Mouse (Mus musculus): ENCODE data around the gene Numb.

The Numb gene

DNA sequence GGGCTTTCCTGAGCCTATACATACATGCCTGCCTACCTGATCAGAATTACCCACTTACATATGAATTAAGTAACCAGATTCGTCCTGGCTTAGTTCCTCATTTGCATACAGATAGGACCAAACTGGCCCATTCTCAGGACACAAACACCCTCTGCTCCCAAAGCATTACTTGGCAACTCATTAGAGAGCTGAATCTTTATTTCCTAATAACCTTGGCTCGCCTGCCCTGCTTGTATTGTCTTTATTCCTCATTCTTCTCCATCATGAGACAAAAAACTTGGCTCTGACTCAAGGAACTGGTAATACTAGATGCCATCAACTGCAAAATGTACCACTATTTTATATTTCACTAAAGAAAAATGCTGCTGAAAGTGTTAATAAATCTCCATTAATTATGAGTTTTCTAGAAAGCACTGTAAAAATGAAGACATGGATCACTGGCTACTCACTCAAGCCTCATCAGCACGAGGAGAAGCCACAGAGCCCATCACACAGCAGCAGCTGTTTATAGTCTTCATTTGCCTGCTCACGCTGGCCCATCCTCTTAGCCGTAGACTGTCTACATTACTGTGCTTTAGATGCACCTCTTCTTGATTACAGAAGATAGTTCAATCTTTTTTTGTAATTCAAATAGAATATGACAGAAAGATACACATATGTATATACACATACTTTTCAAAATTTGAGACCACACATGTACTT is 69.1 kb downstream of the Numb start:
- no peak for DNase-seq (ENCODE audit: low read depth, low spot score)

DNA sequence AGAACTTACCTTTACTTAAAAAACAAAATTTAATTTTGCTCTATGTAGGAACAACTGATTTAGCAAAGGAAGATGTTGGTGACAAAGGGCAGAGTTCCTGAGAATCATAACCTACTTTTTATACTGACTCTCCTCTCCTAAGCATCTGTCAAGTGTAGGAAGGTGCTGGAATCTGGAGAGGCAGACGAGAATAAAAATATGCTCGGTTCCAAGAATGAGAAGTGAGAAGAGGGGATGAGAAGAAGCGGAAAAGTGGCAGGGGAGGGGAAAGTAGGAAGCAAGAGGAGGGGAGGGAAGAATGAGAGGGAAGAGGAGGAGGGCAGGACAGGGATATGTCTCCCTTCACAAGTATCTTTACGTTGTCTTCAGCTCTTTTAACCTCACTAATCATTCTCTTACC is 71.4 kb downstream of the Numb start:
- no peak for DNase-seq (ENCODE audit: low read depth, low spot score)

DNA sequence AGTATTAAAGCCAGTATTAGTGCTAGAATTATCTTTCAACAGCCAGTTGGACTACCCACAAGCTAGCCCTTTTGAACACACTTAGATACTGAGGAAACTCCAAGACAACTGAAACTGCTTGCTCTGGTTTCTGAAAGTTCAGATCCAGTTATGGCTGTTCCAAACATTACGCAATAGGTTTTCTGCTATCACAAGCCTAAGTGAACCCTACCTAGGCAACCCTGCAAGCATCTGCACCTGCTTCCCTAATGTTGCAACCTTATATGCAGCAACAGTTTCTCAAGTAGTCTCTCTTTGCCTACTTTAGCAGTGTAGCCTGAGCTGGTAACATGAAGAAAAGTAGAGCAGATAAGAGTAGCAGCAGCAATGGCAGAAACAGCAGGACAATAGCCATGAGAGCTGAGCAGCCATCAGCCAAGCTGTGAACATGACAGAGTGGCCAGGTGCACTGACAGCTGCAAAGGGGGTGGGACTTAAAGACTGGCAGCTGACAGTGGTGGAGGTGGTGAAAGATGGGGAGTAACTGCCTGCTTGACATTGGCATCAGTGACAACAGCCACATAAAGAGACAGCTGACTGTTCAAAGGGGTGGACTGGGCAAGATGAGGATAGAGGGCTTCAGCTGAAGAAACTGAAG is 73.0 kb downstream of the Numb start:
- DNase-seq (ENCODE audit: low read depth, low spot score) = peak; percentile 60

DNA sequence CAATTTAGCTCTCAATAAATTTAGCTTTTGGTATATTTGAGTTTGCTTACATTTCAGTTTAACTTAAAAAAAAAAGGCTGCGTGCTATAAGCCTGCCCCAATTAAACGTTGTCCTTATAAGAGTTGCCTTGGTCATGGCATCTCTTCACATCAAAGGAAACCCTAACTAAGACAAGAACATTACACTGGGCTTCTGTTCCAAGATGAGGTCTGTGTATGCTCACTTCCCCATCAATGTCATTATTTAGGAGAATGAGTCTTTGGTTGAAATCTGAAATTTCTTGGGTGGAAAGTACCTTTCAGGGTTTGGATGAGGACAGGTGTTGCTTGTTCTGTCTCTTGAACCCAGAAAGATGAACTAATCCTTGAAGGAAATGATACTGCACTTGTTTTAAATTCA is 73.9 kb downstream of the Numb start:
- DNase-seq (ENCODE audit: low read depth, low spot score) = no peak

DNA sequence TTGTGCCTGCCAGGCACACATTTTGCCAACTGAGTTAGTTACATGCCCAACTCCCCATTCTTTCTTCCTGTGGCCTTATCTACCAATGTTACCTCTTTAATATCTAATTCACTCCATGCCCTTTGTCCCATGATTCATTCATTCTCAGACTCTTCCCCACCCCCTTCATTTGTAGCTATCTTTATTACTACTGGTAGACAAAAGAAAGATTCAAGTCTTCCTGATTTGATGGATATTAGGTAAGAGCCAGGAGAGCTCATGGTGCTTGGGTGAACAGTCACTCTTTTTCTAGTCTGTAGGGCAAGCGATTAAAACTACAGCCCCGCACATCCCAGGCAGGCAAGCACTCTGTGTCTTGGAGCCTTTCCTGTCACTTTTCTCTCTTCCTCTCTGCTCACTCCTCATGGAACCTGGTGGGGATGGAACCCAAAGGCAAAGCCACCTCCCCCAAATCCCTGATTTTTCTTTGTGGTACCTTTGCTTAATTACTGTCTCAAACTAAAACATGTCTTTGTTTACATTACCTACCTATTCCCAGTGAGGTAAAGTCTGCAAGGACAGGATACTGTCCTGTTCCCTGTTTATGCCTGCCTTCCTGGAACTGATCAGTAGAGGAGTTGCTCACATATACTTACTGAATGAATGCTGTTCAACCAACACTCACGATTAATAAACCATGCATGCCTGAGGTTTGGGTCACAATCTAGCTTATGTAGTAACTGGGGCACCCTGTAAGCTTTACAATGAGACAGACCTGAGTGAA is 78.9 kb downstream of the Numb start:
- DNase-seq (ENCODE audit: low read depth, low spot score) = no peak

DNA sequence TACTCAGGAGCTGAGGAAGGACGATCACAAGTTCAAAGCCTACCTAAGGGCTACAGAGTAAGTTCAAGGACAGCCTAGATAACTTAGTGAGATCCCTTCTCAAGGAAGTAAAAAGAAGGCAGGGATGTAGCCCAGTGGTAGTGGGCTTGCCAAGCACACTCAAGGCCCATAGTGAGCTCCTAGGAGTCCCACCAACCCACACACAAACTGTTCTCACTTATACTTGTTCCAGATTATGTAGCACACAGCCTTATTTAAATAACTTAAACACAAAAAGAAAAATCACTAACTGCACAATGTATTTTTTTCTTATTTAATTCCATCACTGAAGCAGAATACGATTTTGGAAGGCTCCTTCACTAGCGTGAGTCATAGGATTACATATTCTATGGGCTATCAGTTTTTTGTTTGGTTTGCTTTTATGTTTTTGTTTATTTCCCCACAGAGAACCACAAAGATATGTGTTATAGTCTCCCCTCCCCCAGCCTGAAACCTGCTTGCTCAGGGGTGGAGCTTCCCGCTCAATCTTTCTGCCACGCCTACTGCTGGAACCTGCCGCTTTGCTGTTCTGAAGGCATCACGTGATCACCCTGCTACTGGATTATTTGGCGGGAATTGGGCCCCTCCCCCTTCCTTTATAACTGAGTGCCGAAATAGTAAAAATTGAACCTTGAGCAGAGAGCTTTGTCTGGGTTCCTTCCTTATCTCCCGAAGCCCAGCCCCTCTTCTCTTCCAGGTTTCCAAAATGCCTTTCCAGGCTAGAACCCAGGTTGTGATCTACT is 80.1 kb downstream of the Numb start:
- no peak for DNase-seq (ENCODE audit: low read depth, low spot score)

DNA sequence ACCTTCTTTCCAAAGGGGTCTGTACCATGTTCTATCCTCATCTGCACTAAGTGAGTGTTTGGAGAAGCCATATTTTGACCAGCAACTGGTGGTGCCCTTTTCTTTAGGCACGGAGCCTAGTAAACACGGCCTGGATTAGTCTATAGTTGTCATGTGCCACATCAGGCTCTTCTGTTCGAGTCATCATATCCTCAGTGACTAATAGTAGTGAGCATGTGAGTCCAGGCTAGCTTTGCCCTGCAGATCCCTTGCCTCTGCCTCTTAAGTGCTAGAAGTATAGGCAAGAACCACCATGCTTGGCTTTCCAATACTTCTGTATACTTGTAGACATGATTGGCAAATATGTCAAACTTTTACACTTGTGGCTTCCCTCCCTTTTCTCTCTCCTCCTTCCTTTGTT is 87.8 kb downstream of the Numb start:
- DNase-seq (ENCODE audit: low read depth, low spot score) = no peak

DNA sequence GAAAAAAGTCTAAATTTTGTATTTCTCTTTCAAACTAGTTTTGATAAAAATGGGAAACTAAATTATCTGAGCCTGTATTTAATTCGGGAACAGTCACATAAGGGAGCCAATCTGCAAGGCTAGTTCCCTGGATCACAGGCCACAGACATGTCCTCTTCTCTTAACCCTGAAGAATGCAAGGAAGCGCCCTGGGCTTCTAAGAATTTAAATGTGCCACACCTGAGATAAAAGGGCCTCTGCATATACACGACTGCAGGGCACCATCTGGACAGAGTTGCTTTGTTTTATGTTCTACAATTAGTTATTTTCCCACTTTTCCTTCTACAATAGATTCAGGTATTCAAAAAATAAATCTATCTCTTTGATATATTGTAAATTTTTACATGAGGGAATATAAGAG is 91.3 kb downstream of the Numb start:
- no peak for DNase-seq (ENCODE audit: low read depth, low spot score)

DNA sequence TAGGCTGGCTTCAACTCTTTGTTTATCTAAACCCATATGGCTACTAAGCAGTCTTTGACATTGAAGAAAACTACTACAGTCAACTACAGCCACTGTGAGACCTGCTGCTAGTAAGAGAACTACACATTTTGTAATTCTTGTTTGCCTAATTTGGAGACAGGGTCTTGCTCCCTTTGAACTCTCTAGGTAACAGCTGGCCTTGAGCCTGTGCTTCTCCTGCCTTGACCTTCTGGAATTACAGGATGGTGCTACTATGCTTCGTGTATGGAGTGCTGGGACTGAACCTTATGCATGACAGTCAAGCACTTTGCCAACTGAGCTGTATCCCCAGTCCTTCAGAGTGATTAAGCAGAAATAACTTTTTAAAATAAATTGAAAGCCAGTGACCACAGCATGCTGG is 105.1 kb downstream of the Numb start:
- DNase-seq (ENCODE audit: low read depth, low spot score) = no peak

DNA sequence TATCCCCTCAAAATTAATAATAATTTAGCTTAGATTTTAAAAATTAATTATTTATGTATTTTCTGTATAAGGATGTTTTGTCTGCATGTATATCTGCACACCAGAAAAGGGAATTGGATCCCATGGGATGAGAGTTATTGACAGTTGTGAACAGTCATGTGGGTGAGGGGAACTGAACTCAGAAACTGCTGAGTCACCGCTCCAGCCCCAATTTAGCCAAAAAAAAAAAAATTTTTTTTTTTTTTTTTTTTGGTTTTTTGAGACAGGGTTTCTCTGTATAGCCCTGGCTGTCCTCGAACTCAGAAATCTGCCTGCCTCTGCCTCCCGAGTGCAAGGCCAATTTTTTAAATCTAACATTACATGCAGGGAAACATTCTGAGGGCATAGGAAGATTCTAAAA is 109.8 kb downstream of the Numb start:
- DNase-seq (ENCODE audit: low read depth, low spot score) = no peak

DNA sequence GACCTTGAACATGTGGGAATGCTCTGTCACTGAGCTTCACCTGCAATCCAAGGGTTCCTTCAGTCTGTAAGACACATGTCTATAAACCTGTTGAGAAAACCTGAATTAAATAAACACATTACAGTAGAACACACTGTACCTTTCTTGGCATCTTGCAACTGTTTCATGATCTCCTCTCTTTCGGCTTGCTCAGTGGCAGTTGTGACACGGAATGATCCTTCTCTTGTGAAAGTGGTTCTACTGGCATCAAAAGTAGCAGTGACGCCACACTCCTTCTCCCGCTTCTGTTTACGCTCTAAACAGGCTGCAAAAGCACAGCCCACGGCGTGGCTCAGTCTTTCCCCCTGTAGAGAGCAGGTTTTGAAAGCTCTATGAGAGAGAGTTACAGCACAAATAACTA is 118.1 kb downstream of the Numb start:
- DNase-seq (ENCODE audit: low read depth, low spot score) = no peak

DNA sequence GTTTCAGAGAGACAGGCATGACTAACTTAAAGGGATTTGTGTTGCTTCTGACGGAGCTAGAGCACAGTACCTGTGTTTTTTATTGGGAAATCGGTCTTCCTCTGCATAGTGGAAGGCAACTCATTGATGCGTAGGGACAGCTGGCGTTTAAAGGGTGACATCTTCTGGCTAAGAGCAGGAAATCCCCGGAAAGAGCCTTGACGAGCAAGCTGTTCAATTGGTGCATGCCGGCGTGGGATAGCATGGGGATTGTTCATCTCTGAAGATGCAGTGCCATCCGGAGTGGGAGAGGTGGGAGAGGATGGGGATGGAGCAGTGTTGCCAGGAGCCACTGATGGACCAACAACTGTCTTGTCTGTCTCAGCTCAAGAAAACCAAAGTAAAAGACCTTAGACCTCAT is 120.8 kb downstream of the Numb start:
- no peak for DNase-seq (ENCODE audit: low read depth, low spot score)

DNA sequence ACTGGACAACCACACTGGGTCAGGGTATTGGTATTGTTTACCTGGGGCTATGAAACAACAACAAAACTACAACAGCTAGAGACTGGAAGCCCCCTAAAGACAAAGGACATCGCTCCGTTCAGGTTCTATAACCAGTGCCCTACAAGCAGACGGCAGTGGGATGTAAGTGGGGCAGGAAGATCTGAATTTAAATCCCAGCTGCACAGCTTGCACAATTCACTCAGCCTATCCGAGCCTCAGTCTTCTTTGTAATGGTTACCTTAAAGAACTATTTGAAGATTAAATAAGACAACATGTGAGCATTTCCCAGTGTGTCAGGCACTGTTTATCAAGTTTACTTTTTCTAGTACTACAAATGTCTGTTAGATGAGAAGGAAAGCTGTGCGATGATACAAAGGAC is 123.4 kb downstream of the Numb start:
- DNase-seq (ENCODE audit: low read depth, low spot score) = no peak

DNA sequence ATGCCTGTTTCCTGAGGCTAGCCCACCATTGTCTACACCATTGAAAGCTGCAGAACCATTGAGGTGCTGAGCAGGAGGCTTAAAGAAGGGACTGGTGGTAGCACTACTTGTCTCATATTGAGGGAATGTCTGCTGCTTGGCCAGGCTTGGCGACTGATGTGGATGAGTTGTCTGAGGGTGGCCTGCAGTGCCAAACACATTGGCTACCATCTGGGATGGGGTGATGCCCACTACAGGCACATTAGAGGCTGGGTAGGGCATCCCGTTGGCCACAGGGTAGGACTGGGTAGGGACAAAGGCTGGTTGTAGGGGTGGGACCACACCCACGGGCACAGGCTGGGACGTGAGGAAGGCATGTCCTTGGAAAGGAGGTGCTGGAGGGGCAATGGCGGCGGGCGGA is 126.1 kb downstream of the Numb start:
- no peak for DNase-seq (ENCODE audit: low read depth, low spot score)

DNA sequence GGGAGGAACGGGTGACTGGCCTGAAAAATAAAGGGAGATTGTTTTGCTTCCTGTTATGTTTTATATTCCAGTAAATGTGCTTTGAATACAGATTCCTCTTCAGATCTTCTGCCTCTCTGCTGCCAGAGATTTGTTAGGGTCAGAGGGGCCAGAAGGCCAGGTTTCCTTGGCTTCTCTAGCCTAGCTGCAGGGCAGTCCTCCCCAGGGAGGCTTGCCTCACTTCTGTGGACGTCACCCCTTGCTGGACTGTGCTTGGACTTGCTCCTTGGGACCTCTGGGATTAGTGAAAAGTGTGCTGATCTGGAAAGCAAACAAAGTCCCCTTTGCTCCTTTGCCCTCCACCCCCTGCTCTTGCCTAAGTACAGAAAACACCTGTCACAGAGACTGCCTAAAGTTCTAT is 126.7 kb downstream of the Numb start:
- peak; percentile 56 for DNase-seq (ENCODE audit: low read depth, low spot score)

DNA sequence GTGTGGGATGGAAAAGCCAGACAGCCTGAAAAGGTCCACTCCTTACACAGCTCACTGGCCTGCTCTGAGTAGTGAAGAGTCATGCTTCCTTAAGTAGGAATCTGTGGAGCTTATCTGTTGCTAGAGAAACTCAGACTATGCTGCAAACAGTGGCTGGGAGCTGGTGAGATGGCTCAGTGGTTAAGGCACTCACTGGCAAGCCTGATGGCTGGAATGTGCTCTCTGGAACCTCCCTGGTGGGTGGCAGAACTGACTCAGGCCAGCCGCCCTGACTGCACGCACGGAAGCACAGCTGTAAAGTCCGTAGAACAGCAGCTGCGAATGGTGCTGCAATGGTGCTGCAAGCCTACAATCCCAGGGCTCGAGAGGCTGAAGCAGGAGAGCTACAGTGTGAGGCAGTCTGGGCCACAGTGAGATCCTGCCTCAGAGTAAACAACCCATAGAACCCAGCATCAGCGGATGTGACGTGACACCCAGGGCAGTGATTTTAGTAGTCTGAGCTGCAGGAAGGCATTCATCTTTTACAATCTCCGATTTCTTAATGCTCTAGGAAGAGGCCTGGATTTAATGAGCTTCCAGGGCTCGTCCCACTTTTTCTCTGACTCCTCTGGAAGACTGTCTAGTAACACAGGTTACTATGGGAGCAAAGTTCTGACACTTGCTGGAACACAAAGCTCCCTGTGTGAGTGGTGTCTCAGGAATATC is 128.9 kb downstream of the Numb start:
- no peak for DNase-seq (ENCODE audit: low read depth, low spot score)

DNA sequence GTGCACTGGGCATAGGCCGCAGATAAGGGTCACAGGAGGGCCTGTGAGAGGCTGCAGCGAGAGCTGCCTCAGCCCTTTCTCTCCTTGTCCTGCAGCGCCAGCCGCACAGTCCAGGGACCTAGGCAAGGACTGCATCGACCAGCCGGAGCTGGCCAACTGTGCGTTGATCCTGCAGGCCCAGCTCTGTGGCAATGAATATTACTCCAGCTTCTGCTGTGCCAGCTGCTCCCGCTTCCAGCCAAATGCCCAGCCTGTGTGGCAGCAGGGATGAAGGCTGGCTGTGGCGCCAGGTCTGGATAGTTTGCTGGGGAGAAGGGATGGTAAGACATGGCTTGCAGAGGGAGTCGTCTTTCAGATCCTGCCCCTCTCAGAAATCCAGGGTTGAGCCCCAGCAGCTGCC is 130.0 kb downstream of the Numb start:
- DNase-seq (ENCODE audit: low read depth, low spot score) = no peak

DNA sequence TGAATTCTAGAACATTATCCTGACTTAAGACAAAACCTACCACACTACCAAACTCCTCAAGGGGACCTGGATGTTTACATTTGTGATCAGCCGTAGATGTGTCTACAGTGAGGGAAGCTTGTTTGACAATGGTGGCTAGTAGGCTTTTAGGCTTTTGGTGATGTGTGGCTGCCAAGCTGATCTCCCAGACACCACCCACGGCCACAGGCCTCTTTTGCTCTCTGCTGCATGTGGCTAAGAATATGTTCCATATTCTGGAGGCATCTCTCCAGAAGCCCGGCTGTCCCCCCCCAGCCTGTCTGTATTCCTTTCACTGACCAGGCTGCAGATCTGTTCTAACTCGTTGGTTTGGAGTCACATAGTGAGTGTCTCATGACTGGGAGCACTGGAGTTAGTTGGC is 131.0 kb downstream of the Numb start:
- no peak for DNase-seq (ENCODE audit: low read depth, low spot score)

DNA sequence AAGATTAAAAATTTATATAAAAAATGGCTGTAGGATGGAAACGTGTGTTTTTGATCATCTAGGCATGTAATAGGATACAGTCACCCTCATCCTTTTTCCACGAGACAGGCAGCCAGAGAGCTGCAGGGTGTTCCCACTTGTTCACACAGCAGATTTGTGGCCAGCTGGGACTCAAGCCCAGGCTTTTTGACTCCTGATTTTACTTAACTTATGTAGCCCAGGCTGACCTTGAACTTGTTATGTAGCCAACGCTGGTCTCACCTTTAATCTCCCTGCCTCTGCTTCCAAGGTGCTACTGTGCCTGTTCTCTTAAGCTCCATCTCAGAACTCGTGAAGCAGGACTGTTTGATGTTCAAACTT is 132.0 kb downstream of the Numb start:
- peak; percentile 65 for DNase-seq (ENCODE audit: low read depth, low spot score)

DNA sequence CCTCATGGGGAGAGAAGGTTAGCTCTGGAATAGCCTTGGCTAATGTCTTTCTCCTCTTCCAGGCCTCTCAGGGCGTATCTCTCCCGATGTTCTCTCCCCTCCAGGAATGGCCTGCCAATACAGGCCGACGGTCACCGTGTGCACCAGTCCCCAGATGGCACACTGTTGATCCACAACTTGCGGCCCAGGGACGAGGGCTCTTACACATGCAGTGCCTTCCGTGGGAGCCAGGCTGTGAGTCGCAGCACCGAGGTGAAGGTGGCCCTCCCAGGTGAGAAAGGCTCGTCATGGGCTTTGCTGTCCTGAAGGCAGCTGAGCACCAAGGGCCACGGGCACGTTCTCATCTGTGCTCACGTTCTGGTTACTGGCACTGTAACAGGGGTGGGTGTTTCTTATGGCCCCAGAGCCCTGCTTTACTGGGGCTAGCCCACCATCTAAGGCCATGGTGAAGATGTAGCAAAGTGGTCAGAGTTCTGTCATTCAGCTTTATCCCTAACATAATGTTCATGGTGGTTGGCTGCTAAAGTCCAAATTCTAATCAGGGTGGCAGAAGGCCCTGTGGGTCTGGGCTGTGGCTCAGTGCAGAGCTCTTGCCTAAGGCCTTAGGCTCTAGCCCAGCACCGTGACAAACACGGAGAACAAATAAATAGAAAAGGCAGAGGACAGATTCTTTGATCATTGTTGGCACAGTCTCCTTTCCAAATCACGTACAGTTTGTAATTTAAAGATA is 132.5 kb downstream of the Numb start:
- DNase-seq (ENCODE audit: low read depth, low spot score) = no peak

DNA sequence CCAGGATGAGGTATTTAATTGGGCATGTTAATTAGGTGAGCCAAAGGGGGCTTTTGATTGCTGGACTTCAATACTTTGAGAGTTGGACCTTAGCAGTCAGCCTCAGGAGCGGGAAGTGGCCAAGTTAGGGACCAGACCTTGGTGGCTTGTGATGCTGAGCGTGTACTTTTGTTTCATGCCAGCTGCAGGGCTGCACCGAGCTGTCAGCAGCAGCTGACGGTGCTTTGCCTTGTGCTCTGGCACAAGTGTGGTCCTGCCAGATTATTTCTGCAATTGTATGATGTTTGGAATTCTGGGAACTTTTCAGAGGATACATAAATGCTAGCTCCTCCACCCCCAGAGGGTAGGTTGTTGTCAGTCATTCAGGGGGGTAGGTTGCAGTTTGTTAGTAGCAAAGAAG is 136.4 kb downstream of the Numb start:
- no peak for DNase-seq (ENCODE audit: low read depth, low spot score)

All from skeletal muscle tissue, adult 2 months (tissue).